Mouse (Mus musculus) naive thymus-derived CD4-positive, alpha-beta T cell, adult 2 months (primary cell): Measurements from ENCODE around the gene Dlgap4.
A peak's percentile ranks its signal among the peaks of the same experiment; 100 is the strongest.

Experiments used
- DNase-seq: peaks from one replicate; pipeline ENCODE4 v3.0.0-alpha.2; 2011; ENCODE audit warnings: low read depth

Gene Dlgap4

DNA sequence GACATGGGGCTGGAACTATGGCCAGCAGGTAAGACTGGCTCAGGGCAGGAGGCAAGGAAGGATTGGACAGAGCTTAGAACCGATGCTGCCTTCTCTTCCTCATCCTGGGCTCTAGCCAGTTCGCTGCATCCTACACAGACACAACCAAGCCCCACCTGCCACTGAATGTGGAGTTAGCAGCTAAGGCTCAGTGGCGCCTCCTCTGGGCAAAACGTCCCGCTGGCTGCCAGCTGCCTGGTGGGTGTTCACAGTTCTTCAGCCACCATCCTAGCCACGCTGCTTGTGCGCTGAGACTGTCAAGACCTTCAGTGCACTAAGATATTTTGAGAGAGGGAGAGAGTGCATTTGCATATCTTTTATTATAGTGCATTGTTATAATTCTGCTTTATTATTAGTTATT, 45.2 kb downstream of the Dlgap4 start:
- DNase-seq: no peak

- no peak for DNase-seq
Measured at GRCm38 (mm10) chr2:156659981-156660380, 46.5 kb downstream of the Dlgap4 start.

- DNase-seq: no peak
Measured at GRCm38 (mm10) chr2:156663162-156663561, 49.7 kb downstream of the Dlgap4 start.

- DNase-seq: no peak
Measured at GRCm38 (mm10) chr2:156664407-156664806, 50.9 kb downstream of the Dlgap4 start.

DNA sequence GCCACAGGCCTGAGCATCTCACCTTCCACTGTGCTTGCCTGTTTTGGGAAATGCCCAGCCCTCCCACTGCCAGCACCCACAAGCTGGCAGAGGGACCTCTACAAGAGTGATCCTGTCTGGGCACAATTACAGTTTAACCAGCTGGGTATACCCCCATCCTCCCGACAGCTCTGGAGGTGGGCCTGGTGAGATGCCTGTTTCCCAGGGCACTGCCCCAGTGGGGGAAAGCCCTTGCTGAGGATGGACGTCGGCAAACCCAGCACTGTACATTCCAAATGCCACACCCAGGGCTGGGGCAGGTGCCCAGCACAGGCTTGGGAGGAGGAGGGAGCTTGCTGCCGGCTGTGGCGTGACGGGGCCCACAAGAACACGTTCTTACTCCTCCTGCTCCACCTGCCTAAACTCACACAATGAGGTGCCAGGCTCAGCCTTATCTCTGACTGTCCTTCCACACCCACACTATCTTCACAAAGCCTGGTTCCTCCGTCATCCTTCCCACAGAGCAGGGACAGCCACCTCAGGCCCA, 51.6 kb downstream of the Dlgap4 start:
- DNase-seq: no peak

GRCm38 (mm10) chr2:156665620-156666196, 52.2 kb downstream of the Dlgap4 start:
- no peak for DNase-seq

- no peak for DNase-seq
Measured at GRCm38 (mm10) chr2:156666231-156666630, 52.7 kb downstream of the Dlgap4 start.

DNA sequence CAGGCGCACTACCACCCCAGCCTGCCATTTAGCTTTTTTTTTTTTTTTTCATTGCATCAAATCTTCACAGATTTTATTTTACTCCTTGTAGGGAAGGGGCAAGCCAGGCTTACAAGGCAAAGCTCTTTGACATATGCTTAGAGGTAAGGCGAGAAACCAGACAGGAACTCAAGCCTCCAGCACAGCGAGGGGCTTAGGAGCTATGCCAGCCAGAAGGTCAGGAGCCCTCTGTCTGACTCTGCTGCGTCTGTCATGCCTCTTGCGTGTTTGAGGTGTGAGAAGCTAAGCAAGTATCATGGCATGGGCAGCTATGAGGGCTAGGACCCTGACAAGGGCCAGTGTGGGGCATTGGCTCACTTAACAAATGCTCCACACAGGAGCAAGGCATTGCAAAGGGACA, 53.8 kb downstream of the Dlgap4 start:
- DNase-seq: no peak

- no peak for DNase-seq
Measured at GRCm38 (mm10) chr2:156668625-156669024, 55.1 kb downstream of the Dlgap4 start.

- DNase-seq: no peak
Measured at GRCm38 (mm10) chr2:156673307-156673706, 59.8 kb downstream of the Dlgap4 start.

GRCm38 (mm10) chr2:156673881-156674669, 60.6 kb downstream of the Dlgap4 start:
- no peak for DNase-seq

DNA sequence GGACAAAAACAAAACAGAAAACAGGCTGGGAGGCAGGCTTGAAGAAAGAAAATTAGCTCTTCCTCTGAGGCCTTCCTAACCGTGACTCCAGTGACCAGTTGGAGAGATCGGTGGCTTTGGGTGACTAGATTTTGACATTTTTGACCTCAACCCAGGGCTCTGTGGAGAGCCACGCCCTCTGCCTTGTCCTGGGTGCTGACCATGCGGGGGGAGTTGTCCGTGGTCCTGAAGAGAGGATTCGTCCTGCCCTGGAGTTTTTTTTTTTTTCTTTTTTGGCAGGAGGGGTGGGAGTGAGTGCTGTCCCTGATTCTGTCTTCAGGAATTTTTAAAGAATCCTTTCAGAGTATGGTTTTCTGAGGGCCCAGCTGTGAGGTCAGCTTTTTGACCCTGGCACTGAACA, 63.4 kb downstream of the Dlgap4 start:
- no peak for DNase-seq

DNA sequence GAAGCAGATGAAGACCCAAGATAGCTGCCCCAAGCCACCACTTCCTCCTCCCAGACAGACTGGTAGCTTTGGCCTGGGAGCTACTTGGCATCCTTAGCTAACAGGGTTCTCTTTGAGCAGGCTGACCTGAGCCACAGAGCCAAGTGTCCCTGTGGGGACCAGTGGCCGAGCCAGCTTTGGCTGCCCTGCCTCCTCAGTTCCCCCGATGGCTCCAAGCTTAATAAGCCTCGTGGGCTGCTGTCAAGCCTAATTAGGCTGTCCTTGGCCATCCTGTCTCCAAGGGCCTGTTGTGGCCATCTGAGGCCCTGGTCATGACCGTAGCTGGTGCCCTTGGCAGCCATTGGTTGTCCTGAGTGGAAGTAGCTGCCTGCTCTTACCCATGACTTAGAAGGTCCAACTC, 64.6 kb downstream of the Dlgap4 start:
- no peak for DNase-seq

- DNase-seq: no peak
Measured at GRCm38 (mm10) chr2:156682965-156683364, 69.5 kb downstream of the Dlgap4 start.

GRCm38 (mm10) chr2:156685999-156686398, 72.5 kb downstream of the Dlgap4 start:
- no peak for DNase-seq

DNA sequence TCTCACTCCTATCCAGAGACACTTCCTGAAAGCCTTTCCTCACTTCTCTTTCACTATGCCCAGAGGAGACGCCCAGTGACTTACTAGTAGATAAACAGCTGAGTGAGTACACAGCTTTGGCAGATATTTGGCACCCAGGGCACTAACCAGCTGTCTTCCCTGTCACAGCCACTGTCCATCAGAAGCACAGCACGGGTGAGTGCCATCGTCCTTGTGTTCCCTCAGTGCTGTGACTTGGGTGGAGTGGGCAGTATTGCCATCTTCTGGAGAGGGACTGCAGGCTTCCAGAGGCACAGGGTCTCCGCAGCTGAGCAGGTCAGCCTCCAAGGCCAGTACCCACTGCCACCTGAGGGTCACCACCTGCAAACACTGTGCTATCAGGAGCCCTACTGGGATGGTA, 73.2 kb downstream of the Dlgap4 start:
- DNase-seq: no peak

- no peak for DNase-seq
Measured at GRCm38 (mm10) chr2:156688604-156689003, 75.1 kb downstream of the Dlgap4 start.

- no peak for DNase-seq
Measured at GRCm38 (mm10) chr2:156690833-156691232, 77.3 kb downstream of the Dlgap4 start.

DNA sequence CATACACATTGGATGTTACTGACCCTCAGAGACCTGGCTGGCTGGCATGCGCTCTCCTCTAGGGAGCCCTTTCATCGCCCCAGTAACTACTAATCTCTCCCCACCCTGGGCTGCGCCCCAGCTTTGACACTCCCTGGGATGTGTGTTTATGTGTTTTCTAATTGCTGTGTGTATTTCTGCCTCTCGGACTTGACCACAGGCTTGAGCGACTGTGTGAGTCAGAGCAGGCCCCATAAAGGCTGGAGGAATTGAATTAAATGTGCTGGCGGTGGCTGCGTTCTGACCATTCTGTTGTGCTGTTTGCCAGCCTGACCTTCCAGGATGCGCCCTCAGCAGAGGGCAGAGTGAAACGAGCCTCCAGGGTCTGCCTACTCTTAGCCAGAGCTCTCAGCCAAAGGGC, 78.2 kb downstream of the Dlgap4 start:
- no peak for DNase-seq

- no peak for DNase-seq
Measured at GRCm38 (mm10) chr2:156693241-156693807, 79.8 kb downstream of the Dlgap4 start.

- no peak for DNase-seq
Measured at GRCm38 (mm10) chr2:156697261-156697660, 83.8 kb downstream of the Dlgap4 start.

DNA sequence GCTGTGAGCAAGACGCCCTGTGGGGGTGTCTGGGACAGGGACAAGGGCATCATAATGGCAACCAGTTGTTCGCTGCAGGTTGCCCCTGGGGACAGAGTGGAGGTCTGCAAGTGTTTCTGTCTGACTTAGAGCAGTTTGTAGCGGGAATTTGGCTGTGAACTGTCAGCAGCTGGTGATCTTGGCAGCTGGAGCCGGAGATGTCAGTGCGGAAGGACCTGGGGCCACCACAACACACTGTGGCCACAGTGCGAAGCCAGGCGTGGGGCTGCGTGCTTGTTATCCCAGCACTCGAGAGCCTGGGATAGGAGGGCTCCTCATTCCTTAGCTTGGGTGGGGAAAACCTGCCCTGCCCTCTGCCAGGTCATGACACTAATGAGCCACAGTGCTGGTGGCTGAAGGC, 84.7 kb downstream of the Dlgap4 start:
- no peak for DNase-seq

- peak; percentile 87 for DNase-seq
Measured at GRCm38 (mm10) chr2:156705473-156705872, 92.0 kb downstream of the Dlgap4 start.
